Mouse (Mus musculus): Measurements from ENCODE around the gene Dnajc16.
"Not testable (repeated sequence)": the region's sequence is repeated elsewhere in the genome, so short reads cannot be mapped to it uniquely, and the experiment has no call there.

Gene Dnajc16

GRCm38 (mm10) chr4:141794152-141794535, 3.4 kb upstream of the Dnajc16 start:
- DNase-seq, result no peak

- DNase-seq, result peak; percentile 98 to 99
These were observed 2.8 kb upstream of the Dnajc16 start, which contains the start of gene Casp9 for GRCm38 (mm10) chr4:141793282-141794151. Gene Casp9 (plus strand): TSS chr4:141793612.

GRCm38 (mm10) chr4:141792554-141793281, 2.0 kb upstream of the Dnajc16 start:
- no peak for DNase-seq

GRCm38 (mm10) chr4:141791951-141792350, 1.2 kb upstream of the Dnajc16 start:
- peak; percentile 38 to 42 for DNase-seq

GRCm38 (mm10) chr4:141791486-141791885, 755 bp upstream of the Dnajc16 start:
- no peak for DNase-seq

DNA sequence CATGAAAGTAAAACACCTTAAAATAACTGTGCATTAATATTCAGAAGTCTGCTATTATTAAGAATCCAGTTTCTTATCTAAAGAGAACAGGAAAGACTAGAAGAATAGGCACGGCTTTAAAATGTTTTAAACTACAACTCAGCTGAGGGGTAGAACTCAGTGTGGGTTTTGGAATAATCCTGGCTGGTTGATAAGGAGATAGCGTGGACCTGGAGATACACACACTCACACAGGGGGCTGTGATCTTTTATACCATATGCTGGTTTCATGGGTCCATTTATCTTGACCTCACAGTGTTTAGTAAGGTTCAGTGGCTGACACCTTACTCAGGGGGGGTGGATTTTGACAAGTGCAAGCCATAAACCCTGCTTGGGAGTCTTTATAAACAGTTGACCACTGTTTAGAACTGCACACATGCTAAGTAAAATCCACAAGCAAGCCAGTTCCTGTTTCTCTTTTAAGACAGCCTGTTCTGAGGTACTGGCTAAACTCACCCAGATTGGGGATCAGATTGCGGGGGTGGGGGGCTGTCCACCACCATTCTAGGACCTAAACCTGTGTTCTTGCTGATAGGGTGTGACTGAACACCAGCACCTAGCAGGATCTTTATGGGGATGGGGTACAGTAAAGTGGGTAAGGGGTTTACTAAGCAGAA, 1.0 kb downstream of the Dnajc16 start:
- peak in 1 of 2 experiments; percentile 26 for DNase-seq

GRCm38 (mm10) chr4:141787462-141787861, 3.3 kb downstream of the Dnajc16 start:
- DNase-seq, result no peak

GRCm38 (mm10) chr4:141787046-141787445, 3.7 kb downstream of the Dnajc16 start:
- no peak for DNase-seq

DNA sequence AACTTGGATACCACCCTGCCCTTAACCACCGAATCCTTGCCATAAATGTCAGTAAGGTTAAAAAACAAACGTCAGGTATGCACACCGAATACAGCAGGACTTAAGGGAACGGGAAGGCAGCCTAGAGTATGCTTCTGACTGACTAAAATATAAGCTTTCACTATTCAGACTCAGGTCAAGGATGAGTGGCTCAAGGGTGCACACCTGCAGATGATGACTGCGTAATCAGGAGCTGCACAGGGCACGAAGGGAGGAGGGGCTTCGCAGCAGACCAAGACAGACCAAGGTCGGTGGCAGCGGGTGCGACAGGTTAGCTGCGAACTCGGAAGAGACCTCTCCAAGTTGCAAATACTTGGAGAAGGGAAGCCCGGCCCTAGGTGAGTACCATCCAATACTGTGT, 4.6 kb downstream of the Dnajc16 start:
- no peak for DNase-seq

- no peak for DNase-seq
These were observed 5.9 kb downstream of the Dnajc16 start for GRCm38 (mm10) chr4:141784835-141785234.

GRCm38 (mm10) chr4:141781201-141781985, 9.3 kb downstream of the Dnajc16 start:
- DNase-seq, result no peak

- DNase-seq, result no peak
These were observed 10.9 kb downstream of the Dnajc16 start for GRCm38 (mm10) chr4:141779828-141780227.

DNA sequence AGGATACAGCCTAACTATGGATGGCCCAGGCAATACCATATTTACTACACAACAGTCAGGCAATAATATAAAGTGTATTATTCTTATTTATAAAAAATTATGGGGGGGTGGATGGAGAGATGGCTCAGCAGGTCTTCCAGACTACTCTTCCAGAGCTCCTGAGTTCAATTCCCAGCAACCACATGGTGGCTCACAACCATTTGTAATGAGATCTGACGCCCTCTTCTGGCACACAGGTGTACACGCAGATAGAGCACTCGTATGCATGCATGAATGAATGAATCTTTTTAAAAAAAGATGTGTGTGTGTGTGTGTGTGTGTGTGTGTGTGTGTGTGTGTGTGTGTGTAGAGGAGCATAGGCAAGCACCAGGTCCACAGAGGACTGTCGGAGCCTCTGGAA, 17.7 kb downstream of the Dnajc16 start:
- not testable (repeated sequence) for DNase-seq

DNA sequence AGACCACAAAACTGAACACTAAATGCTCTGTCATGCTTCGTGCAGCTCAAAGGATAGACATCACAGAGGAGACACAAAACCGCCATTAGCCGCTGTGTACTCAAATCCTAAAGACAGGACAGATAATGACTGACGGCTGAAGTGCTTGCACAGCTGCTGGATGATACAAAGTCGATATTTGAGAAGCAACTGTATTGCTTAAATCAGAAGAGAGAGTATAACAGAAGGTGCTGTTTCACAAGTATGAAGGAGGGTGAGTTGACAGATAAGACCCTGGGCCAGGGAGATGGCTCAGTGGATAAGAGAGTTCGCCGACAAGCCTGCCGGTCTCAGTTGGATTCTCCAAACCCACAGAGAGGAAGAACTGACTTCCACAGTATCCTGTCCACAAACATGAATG, 18.9 kb downstream of the Dnajc16 start:
- no peak for DNase-seq

DNA sequence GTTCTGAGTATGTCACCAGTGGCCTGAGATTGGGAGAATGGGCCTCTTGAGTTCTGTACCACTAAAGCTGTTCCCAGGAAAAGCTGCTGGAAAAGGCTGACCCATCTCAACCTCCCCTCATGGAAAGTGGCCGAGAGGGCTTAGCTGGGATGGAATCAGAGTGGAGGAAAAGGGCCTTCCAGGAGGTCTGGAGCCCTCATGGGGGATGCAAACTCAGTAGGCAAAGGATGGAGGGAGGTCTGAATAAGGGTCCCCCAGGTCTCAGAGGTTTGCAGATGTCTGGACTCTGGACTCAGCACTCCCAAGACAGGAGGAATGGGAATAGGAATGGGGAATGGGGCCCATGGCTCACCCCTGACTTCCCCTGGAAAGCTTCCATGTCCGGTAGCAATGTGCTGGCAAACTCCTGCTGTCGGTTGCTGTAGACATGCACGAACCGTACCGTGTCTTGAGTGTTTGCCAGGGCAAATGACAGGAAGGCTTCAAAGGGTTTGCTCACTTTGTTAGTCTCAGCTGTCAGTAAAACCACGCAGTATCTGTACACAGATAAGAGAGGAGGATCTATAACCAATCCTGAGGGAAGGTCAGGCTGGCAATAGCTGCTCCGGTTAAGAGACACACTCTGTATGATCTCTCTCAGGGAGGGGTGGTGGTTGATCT, 21.1 kb downstream of the Dnajc16 start:
- DNase-seq, result no peak

- DNase-seq, result peak; percentile 80 to 81
These were observed 23.2 kb downstream of the Dnajc16 start for GRCm38 (mm10) chr4:141767353-141768036.

DNA sequence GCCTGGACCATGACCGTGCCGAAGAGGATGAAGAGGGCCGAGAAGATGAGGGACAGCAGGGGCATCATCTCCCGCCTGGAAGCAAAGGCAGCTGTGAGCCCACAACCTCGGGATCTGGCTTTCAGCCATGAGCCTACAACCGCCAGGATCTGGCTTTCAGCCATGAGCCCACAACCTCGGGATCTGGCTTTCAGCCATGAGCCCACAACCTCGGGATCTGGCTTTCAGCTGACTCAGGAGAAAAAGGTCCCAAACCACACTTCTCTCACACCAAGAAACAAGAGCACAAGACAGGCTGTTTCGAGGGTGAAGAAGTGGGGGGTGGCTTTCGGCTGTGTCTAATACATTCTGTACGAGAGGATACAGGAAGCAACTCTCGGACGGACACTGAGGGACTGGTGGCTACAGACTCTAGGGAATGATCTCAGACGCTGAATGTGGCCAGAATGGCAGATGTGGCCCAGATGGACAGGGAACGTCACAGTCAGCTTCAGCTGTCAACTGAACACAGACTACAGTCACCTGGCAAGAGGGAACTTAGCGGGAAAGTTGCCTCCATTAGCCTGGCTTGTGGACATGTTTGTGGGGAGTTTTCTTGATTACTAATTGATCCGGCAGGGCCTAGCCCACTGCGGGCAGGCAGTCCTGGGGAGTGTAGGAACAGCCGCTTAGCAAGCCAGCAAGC, 23.9 kb downstream of the Dnajc16 start:
- peak; percentile 67 to 68 for DNase-seq

- DNase-seq, result peak in 1 of 2 experiments; percentile 15
These were observed 24.4 kb downstream of the Dnajc16 start for GRCm38 (mm10) chr4:141766316-141766667.

DNA sequence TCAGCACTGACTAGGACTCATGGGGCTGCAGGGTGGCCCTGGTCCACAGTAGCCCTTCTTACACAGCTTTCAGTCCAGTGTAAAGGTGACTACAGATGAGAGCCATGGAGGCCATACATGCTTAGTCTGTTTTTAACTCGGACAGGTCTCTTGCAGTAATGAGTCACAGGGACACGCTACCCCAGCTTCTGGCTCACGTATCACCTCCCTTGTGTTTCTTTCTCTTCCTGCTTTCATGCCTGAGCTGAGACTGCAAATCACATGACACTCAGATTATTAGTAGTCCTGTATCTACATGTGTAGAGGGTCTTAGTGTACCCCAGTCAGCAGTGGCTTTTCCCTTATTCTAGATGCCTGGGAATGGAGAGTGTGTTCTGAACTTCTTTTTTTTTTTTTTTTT, 25.7 kb downstream of the Dnajc16 start:
- DNase-seq, result no peak

DNA sequence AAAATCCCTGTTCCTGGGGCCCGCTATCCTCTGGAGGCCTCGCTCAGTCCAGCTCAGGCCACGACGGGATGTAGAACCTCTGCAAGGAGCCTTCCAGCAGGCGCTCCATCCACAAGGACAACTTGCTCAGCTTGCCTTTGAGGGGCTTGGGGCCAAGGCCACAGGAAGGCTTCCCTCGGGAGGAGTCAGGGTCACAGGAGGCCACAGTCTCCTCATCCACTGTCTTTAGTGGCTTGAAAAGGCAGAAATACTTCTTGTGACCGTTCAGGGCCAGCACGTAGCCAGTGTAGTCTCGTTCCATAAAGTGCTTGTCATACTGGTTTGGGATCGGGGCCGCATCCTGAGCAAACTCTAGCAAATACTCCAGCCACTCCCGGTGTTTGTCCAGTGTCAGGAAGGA, 27.3 kb downstream of the Dnajc16 start:
- no peak for DNase-seq

GRCm38 (mm10) chr4:141762102-141762598, 28.6 kb downstream of the Dnajc16 start:
- no peak for DNase-seq

Data from cerebellum, postnatal 14 days (tissue).